ENCODE assay signal across 20 mouse cellular contexts in genomic region chr5:121363441-121363840, GRCm38 (mm10). TPM values are rescaled to one million over a fixed set of nuclear protein-coding genes. Genes with fewer than 3 reads are reported as not detected.
DNase-seq lines count a peak whose midpoint lies in the region; TF ChIP-seq lines count a peak whose summit lies in the region.
"Had no signal": no experiment of that assay in that cellular context is flagged by ENCODE, and none has a peak within 500 bp of the region (broad histone marks: within the 10 kb centered on the region; RNA-seq: fewer than 3 reads in every experiment).

No protein-coding gene starts in this region.

- TF ChIP-seq POLR2A in lung, adult 2 months (IDR thresholded peaks at IDR 0.05; ENCODE audit: borderline replicate concordance, extremely low read depth, low read depth, low read length), result no peak

- 87% methylated on average over 7 of the region's 7 CpGs for WGBS in lung, adult 2 months

- DNase-seq in adrenal gland, adult 2 months, result peak; percentile 49
- no peak for DNase-seq in adrenal gland, postnatal 4 days (ENCODE audit: low spot score in 2 of 2)
- DNase-seq in gastrocnemius, postnatal 14 days, result peak; percentile 49
- DNase-seq in gastrocnemius, postnatal 25 days, result no peak
- peak; percentile 42 to 47 for DNase-seq in adrenal gland, postnatal 36 days
- no peak for DNase-seq in lung, adult 2 months
- DNase-seq in heart, postnatal 36 days, result no peak
- DNase-seq: cerebellum, adult 11 months; cerebellum, adult 2 months; cerebellum, adult 9-11 months; cerebellum, postnatal 25 days; forebrain, postnatal 0 days; gastrocnemius, postnatal 36 days; heart, adult 11 months; kidney, adult 11 months had no signal

- intact Hi-C loops in gastrocnemius, postnatal 14 days (cut with DNase I; ENCODE audit: low total_unique reads), result no loop called here
- intact Hi-C loops in heart, postnatal 36 days (cut with DNase I), result no loop called here

- no peaks in the 10 kb centered on the region for H3K4me1 ChIP-seq in lung, adult 2 months (ENCODE audit: control insufficient read depth, insufficient read depth, low read length)
- H3K4me1 ChIP-seq: embryonic facial prominence, embryonic 12.5 days; embryonic facial prominence, embryonic 15.5 days; hindbrain, embryonic 10.5 days; hindbrain, embryonic 13.5 days had no signal

- H3K4me3 ChIP-seq in lung, adult 2 months (replicated peaks; ENCODE audit: extremely low read depth, low read depth, low read length), result no peak overlapping the region
- H3K4me3 ChIP-seq: embryonic facial prominence, embryonic 12.5 days; embryonic facial prominence, embryonic 15.5 days; hindbrain, embryonic 10.5 days; hindbrain, embryonic 13.5 days; intestine, embryonic 15.5 days had no signal

- TF ChIP-seq CTCF in lung, adult 2 months (IDR thresholded peaks at IDR 0.05; ENCODE audit: insufficient read depth, low read length), result no peak

RNA-seq across cellular contexts. Expression of gene Trafd1, which starts 22.0 kb away (rescaled TPM):
- 10 to 100 TPM; 28.7 to 44.5 TPM for total RNA-seq in adrenal gland, adult 2 months (2021)
- 34.7 and 36.8 TPM in 2 replicates for polyA plus RNA-seq in adrenal gland, adult 2 months (2012; rRNA removed)
- 10 to 100 TPM; 58.7 to 77.7 TPM for total RNA-seq in adrenal gland, postnatal 4 days (2021)
- 10 to 100 TPM; 34.9 to 35.5 TPM for total RNA-seq in gastrocnemius, postnatal 14 days (2021)
- total RNA-seq in gastrocnemius, postnatal 25 days (2021), result 10 to 100 TPM; 29.2 to 33.2 TPM
- total RNA-seq in adrenal gland, postnatal 36 days (2021), result 10 to 100 TPM; 44.1 to 49.7 TPM
- polyA plus RNA-seq in lung, adult 2 months (2012; rRNA removed), result 83.8 and 108 TPM in 2 replicates
- total RNA-seq in heart, postnatal 36 days (2021), result 10 to 100 TPM; 60.7 to 65.0 TPM

RNA-seq across cellular contexts. Expression of gene Naa25, which starts 34.3 kb away (rescaled TPM):
- total RNA-seq in adrenal gland, adult 2 months (2021), result 10 to 100 TPM; 33.9 to 40.8 TPM
- polyA plus RNA-seq in adrenal gland, adult 2 months (2012; rRNA removed), result 5.8 and 9.6 TPM in 2 replicates
- total RNA-seq in adrenal gland, postnatal 4 days (2021), result 10 to 100 TPM; 29.9 to 31.7 TPM
- 10 to 100 TPM; 19.9 to 20.5 TPM for total RNA-seq in gastrocnemius, postnatal 14 days (2021)
- total RNA-seq in gastrocnemius, postnatal 25 days (2021), result 10 to 100 TPM; 23.2 to 23.8 TPM
- total RNA-seq in adrenal gland, postnatal 36 days (2021), result 10 to 100 TPM; 35.8 to 42.1 TPM
- polyA plus RNA-seq in lung, adult 2 months (2012; rRNA removed), result 6.2 and 10.0 TPM in 2 replicates
- 10 to 100 TPM; 20.8 to 23.5 TPM for total RNA-seq in heart, postnatal 36 days (2021)

Comparison
In these comparisons a context has a peak if more than half of its experiments do, and no peak if none do; other contexts are left out.
1. DNase-seq: peak in adrenal gland, adult 2 months (single experiment), gastrocnemius, postnatal 14 days (single experiment) and adrenal gland, postnatal 36 days (2 of 2); none in adrenal gland, postnatal 4 days (0 of 2), gastrocnemius, postnatal 25 days (single experiment), lung, adult 2 months (single experiment) and heart, postnatal 36 days (0 of 2).